Mouse (Mus musculus) midbrain, postnatal 0 days (tissue): ENCODE data around the gene Prph2. TPM values are rescaled to one million over a fixed set of nuclear protein-coding genes. Genes with fewer than 3 reads are reported as not detected.

Source experiments
- ATAC-seq: fragments of 200-750 bp; cut with Nextera tagmentation; 2 replicates; pipeline ENCODE4 v1.8.0; 2017; ENCODE audit warnings: moderate number of reproducible peaks, mild to moderate bottlenecking, moderate TSS enrichment, moderate library complexity; ENCODE audit not compliant: low FRiP score
- DNase-seq: peaks from one replicate; pipeline ENCODE4 v3.0.0-alpha.2; 2015; ENCODE audit warnings: low spot score
- H3K27ac ChIP-seq: fragments of 300-500 bp; sonication (generic); 2 replicates; pipeline ENCODE4 v1.5.1; 2014; ENCODE audit warnings: low read depth, mild to moderate bottlenecking, low read length, mixed read lengths
- H3K27me3 ChIP-seq: fragments of 300-500 bp; sonication (generic); 2 replicates; pipeline ENCODE4 v1.6.1; 2014; ENCODE audit warnings: low read length, control low read depth, mixed read lengths; ENCODE audit not compliant: insufficient read depth
- H3K36me3 ChIP-seq: fragments of 300-500 bp; sonication (generic); 2 replicates; pipeline ENCODE4 v1.6.1; 2014; ENCODE audit warnings: low read length, control low read depth, mixed read lengths; ENCODE audit not compliant: insufficient read depth
- H3K4me1 ChIP-seq: fragments of 300-500 bp; sonication (generic); 2 replicates; pipeline ENCODE4 v1.6.1; 2014; ENCODE audit warnings: mild to moderate bottlenecking, control low read depth, antibody characterized with exemption, low read length, mixed read lengths; ENCODE audit not compliant: insufficient read depth
- H3K4me2 ChIP-seq: fragments of 300-500 bp; sonication (generic); 2 replicates; pipeline ENCODE4 v1.6.1; 2014; ENCODE audit warnings: low read depth, mild to moderate bottlenecking, low read length, mixed read lengths; ENCODE audit not compliant: poor library complexity, severe bottlenecking
- H3K4me3 ChIP-seq: fragments of 300-500 bp; sonication (generic); 2 replicates; pipeline ENCODE4 v1.5.1; 2014; ENCODE audit warnings: low read depth, mild to moderate bottlenecking, low read length, moderate library complexity
- H3K9ac ChIP-seq: fragments of 300-500 bp; sonication (generic); replicated peaks from 2 replicates; pipeline ENCODE4 v1.6.1; 2014; ENCODE audit warnings: mild to moderate bottlenecking, low read length, moderate library complexity, mixed read lengths; ENCODE audit not compliant: poor library complexity, severe bottlenecking
- H3K9me3 ChIP-seq: fragments of 300-500 bp; sonication (generic); 2 replicates; pipeline ENCODE4 v1.6.1; 2016; ENCODE audit warnings: low read length, control low read depth
- CTCF ChIP-seq: IDR thresholded peaks from 2 replicates; pipeline ENCODE4 v1.5.1; 2016; ENCODE audit warnings: antibody characterized with exemption, mild to moderate bottlenecking
- WGBS: fragments of 180-500 bp; shearing (Covaris S2); extraction: QIAGEN DNeasy Blood & Tissue Kit; methylation state at CpG from one replicate; pipeline ENCODE4 v1.1.7; 2014; 5-methylcytosine and 5-hydroxymethylcytosine counted together
- polyA plus RNA-seq: library from polyadenylated mRNA; unstranded; fragments of >200 nt; fragmentation: Nextera tagmentation; extraction: Ambion mirVana; gene quantifications from 2 replicates; pipeline ENCODE4 v1.2.1, GENCODE M21; 2015
- total RNA-seq: library from RNA; depleted of rRNA; stranded (reverse); fragments of >200 nt; gene quantifications from 2 replicates; pipeline ENCODE4 v1.2.3, GENCODE M21; 2014

Gene Prph2
- total and polyA plus RNA-seq, 2 experiments from 2014 or later, result not detected

DNA sequence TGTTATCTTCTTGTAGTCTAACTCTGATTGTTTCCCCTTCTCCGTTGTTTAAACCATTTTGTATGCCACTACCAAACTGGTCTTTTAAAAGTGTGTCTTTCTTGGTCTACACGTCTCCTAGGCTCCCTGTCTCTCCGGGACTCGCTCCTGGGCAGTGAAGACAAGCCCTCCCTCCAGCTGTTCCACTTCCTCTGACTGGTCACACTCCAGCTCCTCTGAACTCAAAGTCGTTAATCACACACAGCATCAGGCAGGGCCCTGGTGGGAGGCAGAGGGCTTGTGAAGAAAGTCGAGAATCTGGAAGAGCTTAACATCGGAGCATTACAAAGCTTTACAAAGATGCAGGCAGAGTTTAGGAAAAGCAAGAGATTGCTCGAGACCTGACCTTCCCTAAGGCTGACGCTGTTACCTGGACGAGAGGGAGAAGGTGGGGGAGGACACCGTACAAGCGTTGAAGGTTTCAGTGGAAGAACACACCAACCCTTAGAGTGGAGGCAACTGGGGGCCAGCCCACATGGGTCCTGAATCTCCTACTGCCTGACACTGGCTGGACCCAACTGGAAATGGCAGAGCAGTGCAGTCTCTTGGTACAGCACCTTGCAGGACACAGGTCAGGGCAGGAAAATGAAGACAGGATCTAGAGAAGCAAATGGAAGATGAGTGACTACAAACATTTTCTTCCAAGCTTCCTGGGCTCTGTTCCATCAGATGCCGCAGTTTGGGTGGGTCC is 12.9 kb upstream of the Prph2 start:
- no peak overlapping the region for H3K9ac ChIP-seq
- no peaks in the 10 kb centered on the region for H3K27me3 ChIP-seq
- no peak overlapping the region for H3K4me2 ChIP-seq
- DNase-seq (no peak), ATAC-seq (no peak)
- TF ChIP-seq CTCF, result no peak
- 38% methylated on average over 13 of the region's 13 CpGs for WGBS
- H3K4me1 ChIP-seq, result peaks cover 7% of the 10 kb centered on the region
- H3K36me3 ChIP-seq, result peaks cover 3% of the 10 kb centered on the region; the same call in 1 of the 2 replicates
- H3K4me3 ChIP-seq, result no peak overlapping the region
- no peak overlapping the region for H3K27ac ChIP-seq
- H3K9me3 ChIP-seq, result no peaks in the 10 kb centered on the region

DNA sequence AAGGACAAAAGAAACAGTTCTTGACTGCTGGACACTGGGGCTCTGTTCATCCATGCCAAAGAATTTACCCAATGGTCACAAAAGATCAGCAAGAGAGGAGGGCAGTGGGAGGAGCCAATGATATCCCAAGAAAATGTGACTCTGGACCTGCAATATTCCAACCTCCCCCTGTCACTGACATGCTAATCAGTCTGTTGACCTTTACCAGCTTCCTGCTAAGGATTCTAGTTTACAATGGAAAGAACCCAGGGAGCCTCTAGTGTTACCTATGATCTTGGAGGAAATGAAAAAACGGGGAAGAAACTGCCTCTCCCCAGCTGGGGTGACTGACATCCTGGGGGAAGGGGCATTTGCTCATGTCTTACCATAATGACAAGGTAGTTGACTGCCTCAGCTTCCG is 9.3 kb upstream of the Prph2 start:
- Histone ChIP-seq H3K27me3 (no peaks in the 10 kb centered on the region), H3K27ac (no peak overlapping the region), H3K36me3 (no peaks in the 10 kb centered on the region), H3K9ac (no peak overlapping the region), H3K4me2 (no peak overlapping the region), H3K4me1 (no peaks in the 10 kb centered on the region), H3K4me3 (no peak overlapping the region), H3K9me3 (no peaks in the 10 kb centered on the region)
- no peak for ATAC-seq
- TF ChIP-seq CTCF, result no peak
- WGBS, result 44% methylated on average over 2 of the region's 2 CpGs
- DNase-seq, result no peak

DNA sequence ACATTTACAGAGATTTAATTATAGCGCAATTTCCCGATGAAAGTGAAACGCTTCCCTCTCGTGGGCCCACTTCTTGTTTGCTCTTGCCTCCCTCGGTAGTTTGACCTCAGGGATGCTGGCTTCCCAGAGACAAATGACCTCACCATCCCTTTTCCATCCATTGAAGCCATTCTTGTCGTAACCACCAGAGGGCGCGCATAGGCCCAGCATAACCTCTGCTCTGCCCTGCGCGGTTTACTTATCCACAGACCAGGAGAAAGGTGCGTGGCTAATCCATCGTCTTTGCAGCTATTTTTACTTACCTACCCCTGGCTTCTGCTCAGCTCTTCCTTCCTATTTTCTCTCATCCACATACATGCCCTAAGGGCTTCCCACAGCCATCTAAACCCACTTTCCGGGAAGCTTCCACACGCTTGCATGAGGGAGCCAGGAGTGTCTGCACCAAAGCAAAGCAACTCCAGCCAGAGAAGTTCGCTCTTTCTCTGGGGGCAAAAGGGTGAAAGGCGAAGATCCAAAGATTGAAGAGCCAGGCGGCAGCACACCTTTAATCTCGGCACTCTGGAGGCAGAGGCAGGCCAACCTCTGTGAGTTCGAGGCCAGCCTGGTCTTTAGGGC is 6.3 kb upstream of the Prph2 start:
- Histone ChIP-seq H3K36me3 (no peaks in the 10 kb centered on the region), H3K9ac (no peak overlapping the region), H3K4me3 (no peak overlapping the region), H3K27me3 (no peaks in the 10 kb centered on the region), H3K4me2 (peak overlapping the region; percentile 3), H3K9me3 (no peaks in the 10 kb centered on the region), H3K27ac (no peak overlapping the region), H3K4me1 (no peaks in the 10 kb centered on the region)
- WGBS, result 20% methylated on average over 19 of the region's 19 CpGs
- DNase-seq (peak; percentile 78), ATAC-seq (peak; percentile 71; the same call in 1 of the 2 replicates)
- TF ChIP-seq CTCF, result peak; percentile 96

DNA sequence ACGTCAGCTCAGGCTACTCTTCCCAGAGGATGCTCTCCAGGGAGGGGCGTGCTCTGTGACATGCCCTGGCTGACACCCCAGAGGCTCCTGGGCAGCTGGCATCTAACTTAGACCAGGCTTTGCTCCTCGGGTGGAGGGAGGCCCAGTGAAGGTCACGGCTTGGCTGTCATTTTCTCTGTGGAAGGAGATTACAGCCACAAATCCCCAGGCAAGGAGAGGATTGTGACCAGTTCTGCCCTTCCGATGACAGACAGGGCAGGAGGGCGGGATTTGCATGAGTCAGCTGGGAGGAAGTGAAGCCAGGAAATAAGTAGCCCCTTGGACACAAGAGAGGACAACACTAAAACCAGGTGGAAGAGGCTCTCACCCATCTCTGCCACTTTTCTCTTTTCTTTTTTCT is 2.1 kb downstream of the Prph2 start:
- 32% methylated on average over 6 of the region's 6 CpGs for WGBS
- Histone ChIP-seq H3K4me1 (no peaks in the 10 kb centered on the region), H3K27ac (no peak overlapping the region), H3K4me2 (no peak overlapping the region), H3K9me3 (no peaks in the 10 kb centered on the region), H3K4me3 (no peak overlapping the region), H3K27me3 (no peaks in the 10 kb centered on the region), H3K9ac (peak overlapping the region; percentile 24; the same call in 1 of the 2 replicates), H3K36me3 (no peaks in the 10 kb centered on the region)
- ATAC-seq, result no peak
- DNase-seq, result no peak
- no peak for TF ChIP-seq CTCF

DNA sequence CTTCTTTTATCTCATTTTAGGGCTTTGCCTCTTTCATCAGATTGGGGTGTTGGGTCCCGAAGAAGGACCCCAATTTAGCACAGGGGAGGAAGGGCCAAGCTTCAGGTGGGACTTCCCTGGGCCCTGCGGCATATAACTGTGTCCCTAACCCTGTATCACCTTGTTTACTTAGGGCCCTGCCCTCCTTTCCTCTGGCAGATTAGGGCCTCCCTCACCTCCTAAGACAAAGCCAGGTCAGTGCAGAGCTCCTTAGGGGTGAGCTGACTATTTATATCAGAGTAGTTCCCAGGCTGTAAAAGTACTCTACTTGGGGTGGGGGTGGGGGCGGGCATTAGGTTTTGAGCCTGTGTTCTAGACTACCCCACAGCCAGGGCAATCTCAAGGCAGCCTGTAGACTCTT is 4.9 kb downstream of the Prph2 start:
- no peak overlapping the region for H3K9ac ChIP-seq
- no peaks in the 10 kb centered on the region for H3K4me1 ChIP-seq
- no peak overlapping the region for H3K4me3 ChIP-seq
- WGBS, result 74% methylated on average over 3 of the region's 3 CpGs
- ATAC-seq (no peak), DNase-seq (no peak)
- no peaks in the 10 kb centered on the region for H3K36me3 ChIP-seq
- H3K4me2 ChIP-seq, result no peak overlapping the region
- no peak for TF ChIP-seq CTCF
- H3K9me3 ChIP-seq, result no peaks in the 10 kb centered on the region
- no peak overlapping the region for H3K27ac ChIP-seq
- no peaks in the 10 kb centered on the region for H3K27me3 ChIP-seq

GRCm38 (mm10) chr17:46918951-46919350 is 8.7 kb downstream of the Prph2 start:
- H3K9me3 ChIP-seq, result no peaks in the 10 kb centered on the region
- ATAC-seq (no peak), DNase-seq (peak; percentile 24)
- no peak overlapping the region for H3K4me2 ChIP-seq
- no peak overlapping the region for H3K9ac ChIP-seq
- no peaks in the 10 kb centered on the region for H3K27me3 ChIP-seq
- no peak overlapping the region for H3K4me3 ChIP-seq
- H3K4me1 ChIP-seq, result no peaks in the 10 kb centered on the region
- no peak overlapping the region for H3K27ac ChIP-seq
- H3K36me3 ChIP-seq, result no peaks in the 10 kb centered on the region
- WGBS, result 44% methylated on average over 4 of the region's 4 CpGs
- no peak for TF ChIP-seq CTCF
